Mouse (Mus musculus): ENCODE measurements around the gene Irf5.

- TF ChIP-seq CTCF (IDR thresholded peaks at IDR 0.05; ENCODE audit: low read depth) (no peak), EP300 (IDR thresholded peaks at IDR 0.05; ENCODE audit: low read depth) (no peak)
Observed at GRCm38 (mm10) chr6:29526281-29527251, at the start of gene Irf5.

Measured in liver, embryonic 14.5 days (tissue).